In genomic region chr13:94057563-94058560, GRCm38 (mm10) we compare ENCODE assay signal across 8 mouse cellular contexts. TPM values are rescaled to one million over a fixed set of nuclear protein-coding genes. Genes with fewer than 3 reads are reported as not detected.
A peak's percentile ranks its signal among the peaks of the same experiment; 100 is the strongest.
DNase-seq lines count a peak whose midpoint lies in the region; ATAC-seq and TF ChIP-seq lines count a peak whose summit lies in the region.

TSS of gene Lhfpl2 (plus strand) at chr13:94057796.

- ATAC-seq in cerebellum, adult (ENCODE audit: insufficient number of reproducible peaks, low FRiP score, low TSS enrichment) = peak; percentile 39; the same call in 1 of the 2 replicates
- ATAC-seq in hindbrain, embryonic 14.5 days (ENCODE audit: low FRiP score) = peak; percentile 75
- ATAC-seq in stomach, embryonic 14.5 days (ENCODE audit: insufficient number of reproducible peaks, insufficient read depth, low FRiP score, low read depth) = peak; percentile 86

- peak within 1 kb of the TSS; percentile 70 for H3K27ac ChIP-seq in gastrocnemius, adult 2 months
- H3K27ac ChIP-seq in hindbrain, embryonic 14.5 days = peak within 1 kb of the TSS; percentile 72
- peak within 1 kb of the TSS; percentile 99 for H3K27ac ChIP-seq in limb, embryonic 10.5 days
- H3K27ac ChIP-seq in stomach, embryonic 14.5 days (ENCODE audit: low read length) = peak within 1 kb of the TSS; percentile 77; the same call in 1 of the 2 replicates

- no peaks in the 10 kb centered on the region for H3K9me3 ChIP-seq in hindbrain, embryonic 14.5 days (ENCODE audit: control insufficient read depth, low read length)
- no peaks in the 10 kb centered on the region for H3K9me3 ChIP-seq in limb, embryonic 10.5 days (replicated peaks)
- H3K9me3 ChIP-seq in stomach, embryonic 14.5 days (ENCODE audit: control insufficient read depth, low read depth, low read length) = no peaks in the 10 kb centered on the region; the same call in 1 of the 2 replicates

- peak within 1 kb of the TSS; percentile 75 for H3K4me3 ChIP-seq in gastrocnemius, adult 2 months
- H3K4me3 ChIP-seq in hindbrain, embryonic 14.5 days (replicated peaks; ENCODE audit: low read length) = peak within 1 kb of the TSS; percentile 70
- H3K4me3 ChIP-seq in limb, embryonic 10.5 days = peak within 1 kb of the TSS; percentile 94
- H3K4me3 ChIP-seq in stomach, embryonic 14.5 days (ENCODE audit: low read depth, low read length) = peak within 1 kb of the TSS; percentile 87

- peaks cover 13% of the 10 kb centered on the region for H3K4me1 ChIP-seq in hindbrain, embryonic 14.5 days (replicated peaks; ENCODE audit: control insufficient read depth, insufficient read depth, low read length)
- peaks cover 53% of the 10 kb centered on the region for H3K4me1 ChIP-seq in limb, embryonic 10.5 days
- peaks cover 9% of the 10 kb centered on the region; the same call in 1 of the 2 replicates for H3K4me1 ChIP-seq in stomach, embryonic 14.5 days (ENCODE audit: control insufficient read depth, insufficient read depth, low read length)

- no peaks in the 10 kb centered on the region for H3K36me3 ChIP-seq in hindbrain, embryonic 14.5 days (replicated peaks; ENCODE audit: control insufficient read depth, insufficient read depth)
- peaks cover 4% of the 10 kb centered on the region; the same call in 1 of the 2 replicates for H3K36me3 ChIP-seq in limb, embryonic 10.5 days
- H3K36me3 ChIP-seq in stomach, embryonic 14.5 days (ENCODE audit: control insufficient read depth, insufficient read depth, low read length) = no peaks in the 10 kb centered on the region

- H3K9ac ChIP-seq in hindbrain, embryonic 14.5 days = peak within 1 kb of the TSS; percentile 78
- H3K9ac ChIP-seq in stomach, embryonic 14.5 days (replicated peaks; ENCODE audit: low read depth, low read length) = peak within 1 kb of the TSS; percentile 67

- under 1% methylated on average over 78 of the region's 85 CpGs for WGBS in hindbrain, embryonic 14.5 days
- WGBS in limb, embryonic 10.5 days = under 1% methylated on average over 85 of the region's 85 CpGs
- 1% methylated on average over 64 of the region's 85 CpGs for WGBS in stomach, embryonic 14.5 days

- DNase-seq in cerebellum, adult 11-12 months = no peak
- DNase-seq in adrenal gland, postnatal 25 days = peak; percentile 74
- peak; percentile 66 for DNase-seq in gastrocnemius, adult 2 months
- DNase-seq in hindbrain, embryonic 14.5 days (ENCODE audit: low spot score) = peak; percentile 57
- DNase-seq in limb, embryonic 10.5 days (ENCODE audit: low spot score) = peak; percentile 87
- DNase-seq in mesoderm, embryonic 11.5 days (ENCODE audit: low read depth, low spot score) = peak; percentile 71

- peaks cover 49% of the 10 kb centered on the region for H3K27me3 ChIP-seq in hindbrain, embryonic 14.5 days (ENCODE audit: control insufficient read depth, insufficient read depth, low read length)
- no peaks in the 10 kb centered on the region for H3K27me3 ChIP-seq in limb, embryonic 10.5 days (ENCODE audit: low read depth, poor library complexity, severe bottlenecking)
- no peaks in the 10 kb centered on the region for H3K27me3 ChIP-seq in stomach, embryonic 14.5 days (ENCODE audit: control insufficient read depth, insufficient read depth, low read length)

- H3K4me2 ChIP-seq in hindbrain, embryonic 14.5 days (replicated peaks) = peak within 1 kb of the TSS; percentile 100
- H3K4me2 ChIP-seq in stomach, embryonic 14.5 days (replicated peaks; ENCODE audit: low read depth, low read length) = peak within 1 kb of the TSS; percentile 82

- intact Hi-C loops in gastrocnemius, adult 2 months (cut with DNase I) = loop anchor here (5.0 kb wide), 2 partner anchors 206 to 266 kb away; no protein-coding TSS in a partner anchor

- TF ChIP-seq CTCF in gastrocnemius, adult 2 months (IDR thresholded peaks at IDR 0.05) = no peak

RNA-seq across cellular contexts. Expression of gene Lhfpl2, which starts in this region (rescaled TPM):
- total RNA-seq in adrenal gland, postnatal 25 days (2021) = 36.0 and 38.2 TPM in 2 replicates
- 1 to 10 TPM; 1.5 to 4.2 TPM for total RNA-seq in gastrocnemius, adult 2 months (2021)
- 19.7 and 21.3 TPM in 2 replicates for polyA plus RNA-seq in hindbrain, embryonic 14.5 days (2014; fragmentation: Nextera tagmentation; extraction: Ambion mirVana)
- polyA plus RNA-seq in limb, embryonic 10.5 days (2016; fragmentation: Nextera tagmentation; extraction: Ambion mirVana) = 33.7 and 44.0 TPM in 2 replicates
- polyA plus RNA-seq in stomach, embryonic 14.5 days (2014; fragmentation: Nextera tagmentation; extraction: Ambion mirVana) = 19.5 and 20.8 TPM in 2 replicates
